Mouse (Mus musculus) forebrain, embryonic 16.5 days (tissue): ENCODE results near the gene Pnn. TPM values are rescaled to one million over a fixed set of nuclear protein-coding genes. Genes with fewer than 3 reads are reported as not detected.

ENCODE experiments used
- ATAC-seq: fragments of 200-750 bp; cut with Nextera tagmentation; 2 replicates; pipeline ENCODE4 v1.8.0; 2017; ENCODE audit warnings: mild to moderate bottlenecking, moderate library complexity
- H3K27ac ChIP-seq: fragments of 300-500 bp; sonication (generic); 2 replicates; pipeline ENCODE4 v1.5.1; 2014; ENCODE audit warnings: low read length, control low read depth
- H3K27me3 ChIP-seq: fragments of 300-500 bp; sonication (generic); replicated peaks from 2 replicates; pipeline ENCODE4 v1.6.1; 2014; ENCODE audit warnings: low read length; ENCODE audit not compliant: control insufficient read depth, insufficient read depth
- H3K36me3 ChIP-seq: fragments of 300-500 bp; sonication (generic); 2 replicates; pipeline ENCODE4 v1.6.1; 2014; ENCODE audit not compliant: control insufficient read depth, insufficient read depth
- H3K4me1 ChIP-seq: fragments of 300-500 bp; sonication (generic); replicated peaks from 2 replicates; pipeline ENCODE4 v1.6.1; 2014; ENCODE audit warnings: low read length; ENCODE audit not compliant: control insufficient read depth, insufficient read depth
- H3K4me2 ChIP-seq: fragments of 300-500 bp; sonication (generic); 2 replicates; pipeline ENCODE4 v1.6.1; 2014; ENCODE audit warnings: mild to moderate bottlenecking, low read length, control low read depth
- H3K4me3 ChIP-seq: fragments of 300-500 bp; sonication (generic); replicated peaks from 2 replicates; pipeline ENCODE4 v1.5.1; 2014; ENCODE audit warnings: mild to moderate bottlenecking, low read length, control low read depth
- H3K9ac ChIP-seq: fragments of 300-500 bp; sonication (generic); replicated peaks from 2 replicates; pipeline ENCODE4 v1.6.1; 2014; ENCODE audit warnings: low read depth, low read length, control low read depth
- H3K9me3 ChIP-seq: fragments of 300-500 bp; sonication (generic); 2 replicates; pipeline ENCODE4 v1.6.1; 2016; ENCODE audit warnings: low read length; ENCODE audit not compliant: control insufficient read depth
- WGBS: fragments of 180-500 bp; shearing (Covaris S2); extraction: QIAGEN DNeasy Blood & Tissue Kit; methylation state at CpG from one replicate; pipeline ENCODE4 v1.1.7; 2014; 5-methylcytosine and 5-hydroxymethylcytosine counted together
- polyA plus RNA-seq: library from polyadenylated mRNA; unstranded; fragments of >200 nt; fragmentation: Nextera tagmentation; extraction: Ambion mirVana; gene quantifications from 2 replicates; pipeline ENCODE4 v1.2.1, GENCODE M21; 2015

The Pnn gene
- 93.7 and 94.9 TPM in 2 replicates for polyA plus RNA-seq

DNA sequence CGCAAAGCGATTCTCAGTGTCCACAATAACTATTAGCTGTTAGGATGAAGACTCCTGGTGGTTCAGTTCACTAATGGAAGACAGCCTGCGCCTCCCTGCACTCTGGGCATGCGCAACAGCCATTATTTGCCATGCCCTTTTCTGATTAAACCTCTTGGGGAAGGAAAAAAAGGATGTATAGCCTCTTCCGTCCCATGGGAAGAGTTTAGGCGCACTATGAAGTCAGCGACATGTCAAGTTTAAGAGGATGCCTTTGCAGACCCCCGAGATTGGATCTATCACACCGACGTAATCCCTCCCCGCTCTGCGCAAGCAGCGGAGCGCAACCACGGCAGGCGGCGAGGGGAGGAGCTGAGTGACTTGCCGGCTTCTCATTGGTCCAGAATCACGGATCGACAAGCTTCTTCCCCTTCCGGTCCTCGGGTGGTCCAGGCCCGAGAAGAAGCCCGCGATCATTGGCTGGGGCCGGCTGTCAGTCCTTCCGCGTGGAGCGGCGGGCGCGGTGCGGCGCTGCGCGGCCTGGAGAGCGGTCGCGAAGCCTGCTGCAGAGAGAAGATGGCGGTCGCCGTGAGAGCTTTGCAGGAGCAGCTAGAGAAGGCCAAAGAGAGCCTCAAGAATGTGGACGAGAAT lies at the start of gene Pnn:
Gene Pnn (plus strand): TSS at position 437 of the 630 bp plus-strand sequence.
- ATAC-seq, result peak; percentile 100
- Histone ChIP-seq H3K36me3 (peaks cover 23% of the 10 kb centered on the region), H3K9me3 (no peaks in the 10 kb centered on the region), H3K4me2 (peak within 1 kb of the TSS; percentile 93), H3K27ac (peak within 1 kb of the TSS; percentile 88), H3K4me3 (peak within 1 kb of the TSS; percentile 99), H3K9ac (peak within 1 kb of the TSS; percentile 99), H3K4me1 (peaks cover 10% of the 10 kb centered on the region), H3K27me3 (no peaks in the 10 kb centered on the region)
- under 1% methylated on average over 43 of the region's 43 CpGs for WGBS

- H3K27ac ChIP-seq, result no peak overlapping the region
- H3K4me1 ChIP-seq, result no peaks in the 10 kb centered on the region; the same call in none of the 2 replicates
- no peaks in the 10 kb centered on the region for H3K27me3 ChIP-seq
- no peak for ATAC-seq
- whole genome bisulfite sequencing, result 95% methylated on average over 8 of the region's 8 CpGs
- no peak overlapping the region for H3K4me2 ChIP-seq
- peaks cover 4% of the 10 kb centered on the region; the same call in 1 of the 2 replicates for H3K36me3 ChIP-seq
- H3K9me3 ChIP-seq, result no peaks in the 10 kb centered on the region
- no peak overlapping the region for H3K4me3 ChIP-seq
- H3K9ac ChIP-seq, result no peak overlapping the region
These were observed 48.7 kb upstream of the Pnn start for GRCm38 (mm10) chr12:59017970-59018369.

- H3K4me1 ChIP-seq, result no peaks in the 10 kb centered on the region
- H3K27me3 ChIP-seq, result no peaks in the 10 kb centered on the region
- no peak overlapping the region for H3K9ac ChIP-seq
- 93% methylated on average over 2 of the region's 2 CpGs for WGBS
- no peaks in the 10 kb centered on the region for H3K9me3 ChIP-seq
- peaks cover 4% of the 10 kb centered on the region; the same call in 1 of the 2 replicates for H3K36me3 ChIP-seq
- H3K27ac ChIP-seq, result no peak overlapping the region
- ATAC-seq, result no peak
- H3K4me3 ChIP-seq, result no peak overlapping the region
- H3K4me2 ChIP-seq, result no peak overlapping the region
These were observed 46.8 kb upstream of the Pnn start for GRCm38 (mm10) chr12:59019891-59020290.

GRCm38 (mm10) chr12:59021306-59021705 lies 45.4 kb upstream of the Pnn start:
- Histone ChIP-seq H3K4me1 (no peaks in the 10 kb centered on the region), H3K4me3 (no peak overlapping the region), H3K27ac (no peak overlapping the region), H3K36me3 (peaks cover 7% of the 10 kb centered on the region; the same call in 1 of the 2 replicates), H3K9me3 (no peaks in the 10 kb centered on the region), H3K9ac (no peak overlapping the region), H3K4me2 (no peak overlapping the region), H3K27me3 (no peaks in the 10 kb centered on the region)
- WGBS, result 98% methylated on average over 4 of the region's 4 CpGs
- ATAC-seq, result no peak

DNA sequence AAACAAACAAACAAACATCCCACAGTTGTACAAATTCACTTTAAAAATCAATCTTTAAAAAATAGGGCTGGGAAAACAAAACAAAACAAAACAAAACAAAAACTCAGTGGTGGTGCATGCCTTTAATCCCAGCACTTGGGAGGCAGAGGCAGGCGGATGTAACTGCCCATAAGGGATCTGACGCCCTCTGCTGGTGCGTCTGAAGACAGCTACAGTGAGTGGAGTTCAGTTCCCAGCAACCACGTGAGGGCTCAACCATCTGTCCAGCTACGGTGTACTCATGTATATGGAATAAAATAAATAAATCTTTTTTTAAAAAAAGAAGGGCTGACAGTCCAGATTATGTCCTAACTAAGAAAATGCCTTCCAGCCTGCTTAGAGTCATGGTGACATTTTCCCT lies 34.6 kb upstream of the Pnn start:
- Histone ChIP-seq H3K9me3 (no peaks in the 10 kb centered on the region), H3K4me2 (no peak overlapping the region), H3K4me1 (no peaks in the 10 kb centered on the region), H3K27ac (no peak overlapping the region), H3K36me3 (peaks cover 2% of the 10 kb centered on the region; the same call in 1 of the 2 replicates), H3K9ac (no peak overlapping the region), H3K27me3 (no peaks in the 10 kb centered on the region), H3K4me3 (no peak overlapping the region)
- 69% methylated on average over 5 of the region's 5 CpGs for WGBS
- ATAC-seq, result no peak

- no peaks in the 10 kb centered on the region for H3K9me3 ChIP-seq
- no peak overlapping the region for H3K27ac ChIP-seq
- WGBS, result 70% methylated on average over 10 of the region's 10 CpGs
- no peak overlapping the region for H3K4me3 ChIP-seq
- H3K9ac ChIP-seq, result no peak overlapping the region
- peaks cover 8% of the 10 kb centered on the region; the same call in 1 of the 2 replicates for H3K36me3 ChIP-seq
- no peak overlapping the region for H3K4me2 ChIP-seq
- H3K4me1 ChIP-seq, result peaks cover 3% of the 10 kb centered on the region; the same call in 1 of the 2 replicates
- H3K27me3 ChIP-seq, result no peaks in the 10 kb centered on the region
- no peak; the same call in 1 of the 2 replicates for ATAC-seq
These were observed 27.3 kb upstream of the Pnn start for GRCm38 (mm10) chr12:59039162-59039970.

DNA sequence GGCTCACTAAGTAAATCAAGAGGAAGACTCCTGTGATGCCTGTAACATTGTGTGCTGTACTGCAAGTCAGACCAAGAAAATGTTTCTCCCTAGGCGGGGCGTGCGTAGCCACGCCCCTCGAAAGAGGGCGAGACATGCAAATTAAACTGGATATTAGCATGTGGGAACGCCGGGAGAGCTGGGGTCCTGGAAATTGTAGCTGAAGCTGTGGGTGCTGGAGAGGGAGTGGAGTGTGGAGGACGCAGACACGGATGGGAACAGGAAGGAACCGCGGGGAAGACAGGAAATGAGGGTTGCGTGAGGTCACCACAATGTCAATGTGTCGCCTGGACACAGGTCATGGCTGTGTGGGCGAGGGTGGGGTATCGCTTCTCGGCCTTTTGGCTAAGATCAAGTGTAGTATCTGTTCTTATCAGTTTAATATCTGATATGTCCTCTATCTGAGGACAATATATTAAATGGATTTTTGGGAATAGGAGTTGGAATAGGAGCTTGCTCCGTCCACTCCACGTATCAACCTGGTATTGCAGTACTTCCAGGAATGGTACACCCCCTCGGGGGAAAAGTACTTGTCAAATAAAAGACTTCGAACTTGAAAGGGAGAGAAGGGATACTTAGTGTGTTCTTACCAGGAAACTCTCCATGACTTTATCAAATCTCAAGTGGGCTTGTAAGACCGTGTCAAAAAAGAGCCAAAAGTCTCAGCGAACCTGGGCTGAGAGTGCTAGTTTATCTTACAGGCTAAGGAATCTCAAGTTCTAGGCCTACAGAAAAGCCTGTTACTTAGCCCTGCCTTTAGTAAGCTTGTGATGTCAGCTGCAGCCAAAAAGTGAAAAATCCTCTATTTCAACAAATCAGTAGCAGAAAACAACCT lies 26.5 kb upstream of the Pnn start:
- no peak overlapping the region for H3K9ac ChIP-seq
- no peak overlapping the region for H3K27ac ChIP-seq
- no peak overlapping the region for H3K4me3 ChIP-seq

DNA sequence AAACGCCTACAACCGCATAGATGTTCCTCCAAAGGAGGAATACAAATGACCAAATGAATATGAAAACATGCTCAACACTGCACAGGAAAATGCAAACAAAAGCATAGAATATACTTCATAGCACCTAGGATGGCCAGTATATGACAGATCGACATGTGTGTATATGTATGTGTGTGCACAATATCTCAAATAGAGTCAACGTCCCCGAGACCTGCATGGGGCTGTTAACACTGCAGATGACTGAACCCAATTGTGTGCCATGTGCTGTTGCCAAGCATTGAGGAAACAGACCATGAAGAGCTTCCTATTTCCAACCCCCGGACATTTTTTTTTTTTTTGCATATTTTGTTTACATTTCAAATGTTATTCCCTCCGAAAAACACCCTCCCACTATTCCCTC lies 25.8 kb upstream of the Pnn start:
- Histone ChIP-seq H3K4me3 (no peak overlapping the region), H3K9ac (no peak overlapping the region), H3K4me2 (no peak overlapping the region), H3K27me3 (no peaks in the 10 kb centered on the region), H3K36me3 (peaks cover 8% of the 10 kb centered on the region; the same call in 1 of the 2 replicates), H3K4me1 (peaks cover 3% of the 10 kb centered on the region; the same call in 1 of the 2 replicates), H3K27ac (no peak overlapping the region), H3K9me3 (no peaks in the 10 kb centered on the region)
- 0 out of 2 replicates have a peak, but pooled peaks have one; percentile 31 for ATAC-seq
- WGBS, result 35% methylated on average over 7 of the region's 7 CpGs

More for the DNA sequence above, 26.5 kb upstream of the Pnn start:
- ATAC-seq, result peak; percentile 79
- peaks cover 3% of the 10 kb centered on the region; the same call in 1 of the 2 replicates for H3K4me1 ChIP-seq
- H3K36me3 ChIP-seq, result peaks cover 8% of the 10 kb centered on the region; the same call in 1 of the 2 replicates
- H3K9me3 ChIP-seq, result no peaks in the 10 kb centered on the region
- 7% methylated on average over 23 of the region's 23 CpGs for WGBS
- H3K4me2 ChIP-seq, result peak overlapping the region; percentile 23
- H3K27me3 ChIP-seq, result no peaks in the 10 kb centered on the region
